Mouse (Mus musculus) lung, postnatal 0 days (tissue): Measurements from ENCODE around the gene Shroom3. TPM values are rescaled to one million over a fixed set of nuclear protein-coding genes. Genes with fewer than 3 reads are reported as not detected.

ENCODE experiments used
- ATAC-seq: fragments of 200-750 bp; cut with Nextera tagmentation; 2 replicates; pipeline ENCODE4 v1.8.0; 2017; ENCODE audit warnings: moderate library complexity
- DNase-seq: peaks from one replicate; pipeline ENCODE4 v3.0.0-alpha.2; 2016; ENCODE audit warnings: low spot score
- H3K27ac ChIP-seq: fragments of 300-500 bp; sonication (generic); 2 replicates; pipeline ENCODE4 v1.5.1; 2014; ENCODE audit warnings: antibody characterized with exemption, mild to moderate bottlenecking, low read length, mixed read lengths
- H3K27me3 ChIP-seq: fragments of 300-500 bp; sonication (generic); replicated peaks from 2 replicates; pipeline ENCODE4 v1.6.1; 2014; ENCODE audit warnings: low read length, mixed read lengths; ENCODE audit not compliant: insufficient read depth
- H3K36me3 ChIP-seq: fragments of 300-500 bp; sonication (generic); 2 replicates; pipeline ENCODE4 v1.6.1; 2014; ENCODE audit warnings: low read length, mixed read lengths; ENCODE audit not compliant: insufficient read depth
- H3K4me1 ChIP-seq: fragments of 300-500 bp; sonication (generic); 2 replicates; pipeline ENCODE4 v1.6.1; 2014; ENCODE audit warnings: antibody characterized with exemption, low read depth, low read length, mixed read lengths; ENCODE audit not compliant: insufficient read depth
- H3K4me2 ChIP-seq: fragments of 300-500 bp; sonication (generic); replicated peaks from 2 replicates; pipeline ENCODE4 v1.6.1; 2014; ENCODE audit warnings: low read depth, mild to moderate bottlenecking, low read length, moderate library complexity, mixed read lengths
- H3K4me3 ChIP-seq: fragments of 300-500 bp; sonication (generic); 2 replicates; pipeline ENCODE4 v1.5.1; 2014; ENCODE audit warnings: low read depth, low read length
- H3K9ac ChIP-seq: fragments of 300-500 bp; sonication (generic); replicated peaks from 2 replicates; pipeline ENCODE4 v1.6.1; 2014; ENCODE audit warnings: low read depth, mild to moderate bottlenecking
- H3K9me3 ChIP-seq: fragments of 300-500 bp; sonication (generic); 2 replicates; pipeline ENCODE4 v1.6.1; 2016; ENCODE audit warnings: low read length, mixed read lengths
- CTCF ChIP-seq: IDR thresholded peaks from 2 replicates; pipeline ENCODE4 v1.5.1; 2016; ENCODE audit warnings: antibody characterized with exemption, mild to moderate bottlenecking
- EP300 ChIP-seq: IDR thresholded peaks from 2 replicates; pipeline ENCODE4 v1.6.1; 2016; ENCODE audit warnings: antibody characterized with exemption, mild to moderate bottlenecking, control low read depth
- WGBS: fragments of 180-500 bp; shearing (Covaris S2); extraction: QIAGEN DNeasy Blood & Tissue Kit; methylation state at CpG from one replicate; pipeline ENCODE4 v1.1.7; 2014; 5-methylcytosine and 5-hydroxymethylcytosine counted together
- polyA plus RNA-seq: library from polyadenylated mRNA; unstranded; fragments of >200 nt; fragmentation: Nextera tagmentation; extraction: Ambion mirVana; gene quantifications from 2 replicates; pipeline ENCODE4 v1.2.1, GENCODE M21; 2015

Gene Shroom3
- polyA plus RNA-seq, 1 experiment from 2014 or later = 8.8 TPM

- no peak overlapping the region for H3K4me3 ChIP-seq
- H3K4me2 ChIP-seq = no peak overlapping the region
- H3K27ac ChIP-seq = no peak overlapping the region
- no peak for TF ChIP-seq EP300
- no peak for TF ChIP-seq CTCF
- H3K9ac ChIP-seq = no peak overlapping the region
- DNase-seq (no peak), ATAC-seq (no peak)
- H3K27me3 ChIP-seq = no peaks in the 10 kb centered on the region
- no peaks in the 10 kb centered on the region for H3K36me3 ChIP-seq
- H3K9me3 ChIP-seq = no peaks in the 10 kb centered on the region
- no peaks in the 10 kb centered on the region for H3K4me1 ChIP-seq
- WGBS = 41% methylated on average over 7 of the region's 7 CpGs
Observed at GRCm38 (mm10) chr5:92834513-92834912, 151.3 kb downstream of the Shroom3 start.

- Histone ChIP-seq H3K4me3 (no peak overlapping the region), H3K9ac (no peak overlapping the region), H3K36me3 (no peaks in the 10 kb centered on the region), H3K27me3 (no peaks in the 10 kb centered on the region), H3K9me3 (no peaks in the 10 kb centered on the region), H3K27ac (no peak overlapping the region), H3K4me2 (no peak overlapping the region), H3K4me1 (peaks cover 12% of the 10 kb centered on the region; the same call in 1 of the 2 replicates)
- 73% methylated on average over 4 of the region's 4 CpGs for WGBS
- DNase-seq = no peak
- TF ChIP-seq CTCF (no peak), EP300 (no peak)
- ATAC-seq = no peak
Observed at GRCm38 (mm10) chr5:92837311-92837710, 154.1 kb downstream of the Shroom3 start.

- Histone ChIP-seq H3K4me3 (no peak overlapping the region), H3K9me3 (no peaks in the 10 kb centered on the region), H3K4me2 (no peak overlapping the region), H3K4me1 (peaks cover 16% of the 10 kb centered on the region; the same call in 1 of the 2 replicates), H3K27me3 (no peaks in the 10 kb centered on the region), H3K36me3 (no peaks in the 10 kb centered on the region), H3K27ac (no peak overlapping the region), H3K9ac (no peak overlapping the region)
- no peak for DNase-seq
- 74% methylated on average over 9 of the region's 9 CpGs for WGBS
- no peak for ATAC-seq
- TF ChIP-seq EP300 (no peak), CTCF (no peak)
Observed at GRCm38 (mm10) chr5:92838351-92838784, 155.1 kb downstream of the Shroom3 start.

GRCm38 (mm10) chr5:92839314-92839713 lies 156.1 kb downstream of the Shroom3 start:
- Histone ChIP-seq H3K4me2 (no peak overlapping the region), H3K4me3 (no peak overlapping the region), H3K27me3 (no peaks in the 10 kb centered on the region), H3K9me3 (no peaks in the 10 kb centered on the region), H3K27ac (no peak overlapping the region), H3K9ac (no peak overlapping the region), H3K36me3 (no peaks in the 10 kb centered on the region), H3K4me1 (peaks cover 16% of the 10 kb centered on the region; the same call in 1 of the 2 replicates)
- DNase-seq = no peak
- WGBS = 45% methylated on average over 4 of the region's 4 CpGs
- ATAC-seq = peak; percentile 25; the same call in 1 of the 2 replicates
- TF ChIP-seq EP300 = no peak
- no peak for TF ChIP-seq CTCF

- H3K9me3 ChIP-seq = no peaks in the 10 kb centered on the region
- WGBS = 17% methylated on average over 5 of the region's 5 CpGs
- H3K36me3 ChIP-seq = no peaks in the 10 kb centered on the region
- DNase-seq (peak; percentile 85), ATAC-seq (peak; percentile 87)
- H3K4me1 ChIP-seq = peaks cover 16% of the 10 kb centered on the region; the same call in 1 of the 2 replicates
- TF ChIP-seq CTCF (no peak), EP300 (peak; percentile 89)
- no peaks in the 10 kb centered on the region for H3K27me3 ChIP-seq
- H3K27ac ChIP-seq = peak overlapping the region; percentile 78
- no peak overlapping the region for H3K9ac ChIP-seq
- H3K4me2 ChIP-seq = no peak overlapping the region
- H3K4me3 ChIP-seq = no peak overlapping the region
Observed at GRCm38 (mm10) chr5:92841474-92841873, 158.2 kb downstream of the Shroom3 start.

- Histone ChIP-seq H3K27me3 (no peaks in the 10 kb centered on the region), H3K4me1 (peaks cover 16% of the 10 kb centered on the region; the same call in 1 of the 2 replicates), H3K9ac (no peak overlapping the region), H3K9me3 (no peaks in the 10 kb centered on the region), H3K4me2 (no peak overlapping the region), H3K36me3 (no peaks in the 10 kb centered on the region), H3K27ac (peak overlapping the region; percentile 78), H3K4me3 (no peak overlapping the region)
- 6% methylated on average over 8 of the region's 8 CpGs for WGBS
- DNase-seq = peak; percentile 55
- TF ChIP-seq EP300 (peak; percentile 29; the same call in 1 of the 2 replicates), CTCF (no peak)
- peak; percentile 27; the same call in 1 of the 2 replicates for ATAC-seq
Observed at GRCm38 (mm10) chr5:92842417-92842816, 159.2 kb downstream of the Shroom3 start.
